Mouse (Mus musculus) midbrain, postnatal 0 days (tissue): ENCODE measurements around the gene Bcl11a. TPM values are rescaled to one million over a fixed set of nuclear protein-coding genes. Genes with fewer than 3 reads are reported as not detected.

Experiments
- ATAC-seq: fragments of 200-750 bp; cut with Nextera tagmentation; 2 replicates; pipeline ENCODE4 v1.8.0; 2017; ENCODE audit warnings: moderate number of reproducible peaks, mild to moderate bottlenecking, moderate TSS enrichment, moderate library complexity; ENCODE audit not compliant: low FRiP score
- DNase-seq: peaks from one replicate; pipeline ENCODE4 v3.0.0-alpha.2; 2015; ENCODE audit warnings: low spot score
- H3K27ac ChIP-seq: fragments of 300-500 bp; sonication (generic); 2 replicates; pipeline ENCODE4 v1.5.1; 2014; ENCODE audit warnings: low read depth, mild to moderate bottlenecking, low read length, mixed read lengths
- H3K27me3 ChIP-seq: fragments of 300-500 bp; sonication (generic); 2 replicates; pipeline ENCODE4 v1.6.1; 2014; ENCODE audit warnings: low read length, control low read depth, mixed read lengths; ENCODE audit not compliant: insufficient read depth
- H3K36me3 ChIP-seq: fragments of 300-500 bp; sonication (generic); 2 replicates; pipeline ENCODE4 v1.6.1; 2014; ENCODE audit warnings: low read length, control low read depth, mixed read lengths; ENCODE audit not compliant: insufficient read depth
- H3K4me1 ChIP-seq: fragments of 300-500 bp; sonication (generic); 2 replicates; pipeline ENCODE4 v1.6.1; 2014; ENCODE audit warnings: mild to moderate bottlenecking, control low read depth, antibody characterized with exemption, low read length, mixed read lengths; ENCODE audit not compliant: insufficient read depth
- H3K4me2 ChIP-seq: fragments of 300-500 bp; sonication (generic); 2 replicates; pipeline ENCODE4 v1.6.1; 2014; ENCODE audit warnings: low read depth, mild to moderate bottlenecking, low read length, mixed read lengths; ENCODE audit not compliant: poor library complexity, severe bottlenecking
- H3K4me3 ChIP-seq: fragments of 300-500 bp; sonication (generic); 2 replicates; pipeline ENCODE4 v1.5.1; 2014; ENCODE audit warnings: low read depth, mild to moderate bottlenecking, low read length, moderate library complexity
- H3K9ac ChIP-seq: fragments of 300-500 bp; sonication (generic); replicated peaks from 2 replicates; pipeline ENCODE4 v1.6.1; 2014; ENCODE audit warnings: mild to moderate bottlenecking, low read length, moderate library complexity, mixed read lengths; ENCODE audit not compliant: poor library complexity, severe bottlenecking
- H3K9me3 ChIP-seq: fragments of 300-500 bp; sonication (generic); 2 replicates; pipeline ENCODE4 v1.6.1; 2016; ENCODE audit warnings: low read length, control low read depth
- CTCF ChIP-seq: IDR thresholded peaks from 2 replicates; pipeline ENCODE4 v1.5.1; 2016; ENCODE audit warnings: antibody characterized with exemption, mild to moderate bottlenecking
- WGBS: fragments of 180-500 bp; shearing (Covaris S2); extraction: QIAGEN DNeasy Blood & Tissue Kit; methylation state at CpG from one replicate; pipeline ENCODE4 v1.1.7; 2014; 5-methylcytosine and 5-hydroxymethylcytosine counted together
- polyA plus RNA-seq: library from polyadenylated mRNA; unstranded; fragments of >200 nt; fragmentation: Nextera tagmentation; extraction: Ambion mirVana; gene quantifications from 2 replicates; pipeline ENCODE4 v1.2.1, GENCODE M21; 2015
- total RNA-seq: library from RNA; depleted of rRNA; stranded (reverse); fragments of >200 nt; gene quantifications from 2 replicates; pipeline ENCODE4 v1.2.3, GENCODE M21; 2014; rRNA removed

The Bcl11a gene
- total RNA-seq (40.9 and 44.6 TPM in 2 replicates), polyA plus RNA-seq (80.9 and 85.4 TPM in 2 replicates)

GRCm38 (mm10) chr11:24077795-24078705, at the start of gene Bcl11a:
Gene Bcl11a, plus strand, starts transcription at chr11:24078056.
- Histone ChIP-seq H3K9ac (peak within 1 kb of the TSS; percentile 84), H3K27ac (peak within 1 kb of the TSS; percentile 93), H3K27me3 (0 out of 2 replicates have a peak, but pooled peaks cover 3% of the 10 kb centered on the region), H3K9me3 (no peaks in the 10 kb centered on the region), H3K36me3 (no peaks in the 10 kb centered on the region), H3K4me2 (peak within 1 kb of the TSS; percentile 99), H3K4me3 (peak within 1 kb of the TSS; percentile 84), H3K4me1 (0 out of 2 replicates have a peak, but pooled peaks cover 4% of the 10 kb centered on the region)
- peak; percentile 88 for DNase-seq
- WGBS: under 1% methylated on average over 38 of the region's 51 CpGs
- TF ChIP-seq CTCF: no peak
- peak; percentile 44 for ATAC-seq

DNA sequence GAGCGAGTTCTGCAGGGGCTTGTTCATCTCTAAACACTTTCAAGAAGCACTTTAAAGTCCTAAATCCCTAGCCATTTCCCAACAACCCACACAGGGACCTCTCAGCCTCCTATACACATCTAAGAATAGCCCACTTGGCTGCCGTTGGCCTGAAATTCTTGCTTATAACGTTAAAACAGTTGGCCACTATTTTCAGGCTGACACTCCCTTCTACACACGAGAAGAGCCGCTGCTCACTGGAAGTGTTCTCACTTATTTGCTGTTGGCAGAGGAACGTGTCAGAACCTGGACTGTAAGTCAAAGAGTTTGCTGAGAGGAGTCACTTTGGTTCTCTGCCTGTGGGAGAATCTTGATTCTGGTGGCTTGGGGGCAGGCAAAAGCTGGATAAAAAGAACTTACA, 33.8 kb upstream of the Bcl11a start:
- H3K27ac ChIP-seq: no peak overlapping the region
- H3K9ac ChIP-seq: no peak overlapping the region
- no peak overlapping the region for H3K4me2 ChIP-seq
- no peaks in the 10 kb centered on the region for H3K4me1 ChIP-seq
- H3K36me3 ChIP-seq: no peaks in the 10 kb centered on the region
- no peaks in the 10 kb centered on the region for H3K27me3 ChIP-seq
- ATAC-seq: no peak
- H3K4me3 ChIP-seq: no peak overlapping the region
- TF ChIP-seq CTCF: no peak
- DNase-seq: no peak
- 78% methylated on average over 6 of the region's 6 CpGs for WGBS
- no peaks in the 10 kb centered on the region for H3K9me3 ChIP-seq

DNA sequence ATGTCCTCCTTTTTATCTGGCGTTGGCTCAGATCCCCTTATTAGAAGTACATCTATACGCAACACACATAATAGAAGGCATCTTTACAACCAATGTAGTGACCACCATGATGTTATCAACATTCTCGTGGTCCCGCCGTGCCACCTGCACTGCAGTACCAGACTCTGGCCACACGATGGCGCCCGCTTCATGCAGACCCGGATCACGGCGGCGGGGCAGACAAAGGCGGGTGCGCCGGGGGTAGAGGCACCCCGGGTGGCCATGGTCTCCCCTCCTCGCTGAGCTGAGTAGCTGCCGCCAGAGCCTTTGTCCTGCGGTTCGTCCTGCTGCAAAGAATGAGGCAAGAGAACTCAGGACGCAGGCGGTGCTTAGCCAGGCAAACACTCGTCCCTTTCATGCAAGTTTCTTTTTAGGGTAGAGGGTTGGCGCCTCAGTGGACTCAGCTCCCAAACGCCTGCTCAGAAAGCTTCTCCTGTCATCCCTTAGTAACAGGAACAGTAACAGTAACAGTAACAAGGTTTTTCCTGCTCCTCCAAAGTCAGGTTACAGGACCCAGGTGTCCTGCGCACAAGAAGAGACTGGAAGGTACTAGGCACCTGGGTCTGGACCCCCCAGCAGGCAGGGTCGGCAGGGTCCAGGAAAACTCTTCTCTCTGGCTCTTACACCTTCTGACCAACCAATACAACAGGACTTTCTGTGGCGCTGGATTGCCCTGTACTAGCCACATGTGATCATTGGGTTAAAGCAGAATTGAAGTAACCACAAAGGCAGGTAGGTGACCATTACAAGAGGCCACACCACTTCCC, 28.4 kb upstream of the Bcl11a start:
- peak; percentile 65 for DNase-seq
- Histone ChIP-seq H3K4me3 (peak overlapping the region; percentile 50), H3K9me3 (no peaks in the 10 kb centered on the region), H3K27ac (no peak overlapping the region), H3K27me3 (no peaks in the 10 kb centered on the region), H3K4me1 (no peaks in the 10 kb centered on the region), H3K9ac (peak overlapping the region; percentile 51), H3K36me3 (no peaks in the 10 kb centered on the region), H3K4me2 (peak overlapping the region; percentile 68)
- peak; percentile 83 for ATAC-seq
- 4% methylated on average over 28 of the region's 28 CpGs for WGBS
- peak; percentile 100 for TF ChIP-seq CTCF

GRCm38 (mm10) chr11:24050032-24050757, 27.7 kb upstream of the Bcl11a start:
- H3K4me3 ChIP-seq: no peak overlapping the region

GRCm38 (mm10) chr11:24052882-24053281, 25.0 kb upstream of the Bcl11a start:
- H3K27ac ChIP-seq: no peak overlapping the region
- no peaks in the 10 kb centered on the region for H3K36me3 ChIP-seq
- H3K9ac ChIP-seq: no peak overlapping the region
- H3K27me3 ChIP-seq: no peaks in the 10 kb centered on the region
- no peaks in the 10 kb centered on the region for H3K9me3 ChIP-seq
- ATAC-seq (no peak), DNase-seq (no peak)
- 65% methylated on average over 6 of the region's 6 CpGs for WGBS
- no peak overlapping the region for H3K4me3 ChIP-seq
- no peaks in the 10 kb centered on the region for H3K4me1 ChIP-seq
- peak; percentile 58 for TF ChIP-seq CTCF
- H3K4me2 ChIP-seq: no peak overlapping the region

More at GRCm38 (mm10) chr11:24050032-24050757, 27.7 kb upstream of the Bcl11a start:
- DNase-seq (no peak), ATAC-seq (no peak)
- WGBS: 74% methylated on average over 11 of the region's 11 CpGs
- Histone ChIP-seq H3K9me3 (no peaks in the 10 kb centered on the region), H3K9ac (no peak overlapping the region), H3K27me3 (no peaks in the 10 kb centered on the region), H3K36me3 (no peaks in the 10 kb centered on the region), H3K27ac (no peak overlapping the region), H3K4me1 (no peaks in the 10 kb centered on the region), H3K4me2 (no peak overlapping the region)
- no peak for TF ChIP-seq CTCF
